11 mouse cellular contexts compared by ENCODE assay signal in the genomic region with DNA sequence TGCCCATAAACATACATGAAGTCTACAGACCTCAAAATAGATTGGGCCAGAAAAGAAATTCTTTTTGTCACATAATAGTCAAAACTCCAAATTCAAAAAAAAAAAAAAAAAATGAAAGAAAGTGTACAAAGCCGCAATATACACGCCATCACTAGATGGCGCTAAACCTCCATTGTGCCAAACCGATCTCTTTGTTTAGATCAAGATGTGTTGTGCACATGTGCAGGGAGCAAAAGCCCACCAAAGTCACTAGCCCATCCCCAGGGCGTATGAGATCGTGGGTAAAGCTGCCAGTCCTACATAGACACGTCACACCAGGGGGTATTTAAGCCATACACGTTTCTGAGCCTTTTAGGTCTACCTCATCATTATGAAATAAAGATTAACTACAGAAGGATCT. TPM values are rescaled to one million over a fixed set of nuclear protein-coding genes. Genes with fewer than 3 reads are reported as not detected.
A peak's percentile ranks its signal among the peaks of the same experiment; 100 is the strongest.
DNase-seq lines count a peak whose midpoint lies in the region; ATAC-seq and TF ChIP-seq lines count a peak whose summit lies in the region.
"Had no signal": no experiment of that assay in that cellular context is flagged by ENCODE, and none has a peak within 500 bp of the region (broad histone marks: within the 10 kb centered on the region; RNA-seq: fewer than 3 reads in every experiment).

No protein-coding gene starts in this region.

- H3K36me3 ChIP-seq in hindbrain, embryonic 14.5 days (replicated peaks; ENCODE audit: control insufficient read depth, insufficient read depth) = no peaks in the 10 kb centered on the region
- no peaks in the 10 kb centered on the region for H3K36me3 ChIP-seq in hindbrain, embryonic 16.5 days (ENCODE audit: control insufficient read depth, insufficient read depth, low read length)
- no peaks in the 10 kb centered on the region for H3K36me3 ChIP-seq in midbrain, embryonic 13.5 days
- H3K36me3 ChIP-seq: hindbrain, embryonic 15.5 days; lung, embryonic 15.5 days had no signal

- TF ChIP-seq CTCF in brain, embryonic 14.5 days (IDR thresholded peaks at IDR 0.05; ENCODE audit: borderline replicate concordance, extremely low read depth, insufficient read depth, insufficient read length) = peak; percentile 39; the same call in 1 of the 2 replicates

- no peak overlapping the region for H3K4me2 ChIP-seq in hindbrain, embryonic 14.5 days (replicated peaks)
- H3K4me2 ChIP-seq in hindbrain, embryonic 16.5 days (ENCODE audit: low read length) = no peak overlapping the region
- H3K4me2 ChIP-seq in midbrain, embryonic 13.5 days (replicated peaks) = no peak overlapping the region
- H3K4me2 ChIP-seq: hindbrain, embryonic 15.5 days; lung, embryonic 15.5 days had no signal

- no peak overlapping the region for H3K4me3 ChIP-seq in hindbrain, embryonic 14.5 days (replicated peaks; ENCODE audit: low read length)
- no peak overlapping the region for H3K4me3 ChIP-seq in hindbrain, embryonic 16.5 days (ENCODE audit: low read length)
- no peak overlapping the region for H3K4me3 ChIP-seq in midbrain, embryonic 13.5 days (replicated peaks)
- H3K4me3 ChIP-seq: hindbrain, embryonic 15.5 days; lung, embryonic 15.5 days had no signal

- H3K9ac ChIP-seq in hindbrain, embryonic 14.5 days = no peak overlapping the region
- no peak overlapping the region for H3K9ac ChIP-seq in hindbrain, embryonic 16.5 days (ENCODE audit: low read depth, low read length)
- no peak overlapping the region for H3K9ac ChIP-seq in midbrain, embryonic 13.5 days (replicated peaks)
- H3K9ac ChIP-seq: hindbrain, embryonic 15.5 days; lung, embryonic 15.5 days had no signal

- DNase-seq in hindbrain, embryonic 14.5 days (ENCODE audit: low spot score) = peak; percentile 32
- DNase-seq in retina, postnatal 1 day = peak; percentile 44
- DNase-seq in retina, embryonic 14.5 days (ENCODE audit: low spot score) = no peak
- peak; percentile 13 for DNase-seq in brain, embryonic 14.5 days (ENCODE audit: low read depth)
- no peak for DNase-seq in gastrocnemius, adult 18-20 months (ENCODE audit: low spot score)
- DNase-seq in layer of hippocampus, adult 8-10 months (ENCODE audit: low spot score in 2 of 2) = no peak

- no peaks in the 10 kb centered on the region for H3K27me3 ChIP-seq in hindbrain, embryonic 14.5 days (ENCODE audit: control insufficient read depth, insufficient read depth, low read length)
- no peaks in the 10 kb centered on the region for H3K27me3 ChIP-seq in hindbrain, embryonic 16.5 days (replicated peaks; ENCODE audit: control insufficient read depth, insufficient read depth, low read length)
- no peaks in the 10 kb centered on the region for H3K27me3 ChIP-seq in midbrain, embryonic 13.5 days
- H3K27me3 ChIP-seq: hindbrain, embryonic 15.5 days; lung, embryonic 15.5 days had no signal

- 52% methylated on average over 8 of the region's 8 CpGs for WGBS in hindbrain, embryonic 14.5 days
- WGBS in hindbrain, embryonic 16.5 days = 57% methylated on average over 8 of the region's 8 CpGs
- 46% methylated on average over 8 of the region's 8 CpGs for whole genome bisulfite sequencing in midbrain, embryonic 13.5 days

- H3K27ac ChIP-seq in hindbrain, embryonic 14.5 days = no peak overlapping the region
- no peak overlapping the region for H3K27ac ChIP-seq in hindbrain, embryonic 16.5 days (ENCODE audit: low read depth, low read length)
- H3K27ac ChIP-seq in midbrain, embryonic 13.5 days = no peak overlapping the region
- H3K27ac ChIP-seq: hindbrain, embryonic 15.5 days; lung, embryonic 15.5 days had no signal

- 0 out of 2 replicates have a peak, but pooled peaks cover 5% of the 10 kb centered on the region for H3K9me3 ChIP-seq in hindbrain, embryonic 14.5 days (ENCODE audit: control insufficient read depth, low read length)
- peaks cover 3% of the 10 kb centered on the region; the same call in 1 of the 2 replicates for H3K9me3 ChIP-seq in hindbrain, embryonic 16.5 days (ENCODE audit: control insufficient read depth, low read length)
- H3K9me3 ChIP-seq in midbrain, embryonic 13.5 days = peaks cover 17% of the 10 kb centered on the region; the same call in 1 of the 2 replicates

- TF ChIP-seq POLR2A in brain, embryonic 14.5 days (IDR thresholded peaks at IDR 0.05; ENCODE audit: borderline replicate concordance, extremely low read depth, insufficient read depth, insufficient read length, poor library complexity, severe bottlenecking) = no peak

- H3K4me1 ChIP-seq in hindbrain, embryonic 14.5 days (replicated peaks; ENCODE audit: control insufficient read depth, insufficient read depth, low read length) = no peaks in the 10 kb centered on the region
- H3K4me1 ChIP-seq in hindbrain, embryonic 16.5 days (ENCODE audit: control insufficient read depth, insufficient read depth, low read depth, low read length) = no peaks in the 10 kb centered on the region
- H3K4me1 ChIP-seq in midbrain, embryonic 13.5 days (replicated peaks) = no peaks in the 10 kb centered on the region
- H3K4me1 ChIP-seq: hindbrain, embryonic 15.5 days; lung, embryonic 15.5 days had no signal

- ATAC-seq in hindbrain, embryonic 14.5 days (ENCODE audit: low FRiP score) = no peak
- no peak for ATAC-seq in hindbrain, embryonic 16.5 days
- 0 out of 2 replicates have a peak, but pooled peaks have one; percentile 63 for ATAC-seq in midbrain, embryonic 13.5 days

RNA-seq across cellular contexts. Expression of a gene that starts 24.2 kb away (rescaled TPM):
- not detected in 2 replicates for polyA plus RNA-seq in hindbrain, embryonic 14.5 days (2014; fragmentation: Nextera tagmentation; extraction: Ambion mirVana)
- polyA plus RNA-seq in hindbrain, embryonic 16.5 days (2015; fragmentation: Nextera tagmentation; extraction: Ambion mirVana) = not detected in 2 replicates
- not detected in 2 replicates for polyA plus RNA-seq in brain, embryonic 14.5 days (2012; rRNA removed)
- polyA plus RNA-seq in midbrain, embryonic 13.5 days (2015; fragmentation: Nextera tagmentation; extraction: Ambion mirVana) = not detected in 2 replicates
- total RNA-seq in gastrocnemius, adult 18-20 months (2021) = not detected
- total RNA-seq in layer of hippocampus, adult 8-10 months (2022) = not detected
- total RNA-seq: adrenal gland, postnatal 36 days had no signal
- polyA plus RNA-seq: hindbrain, embryonic 15.5 days; lung, embryonic 15.5 days had no signal

RNA-seq across cellular contexts. Expression of a gene that starts 53.7 kb away (rescaled TPM):
- polyA plus RNA-seq in hindbrain, embryonic 14.5 days (2014; fragmentation: Nextera tagmentation; extraction: Ambion mirVana) = not detected in 2 replicates
- not detected in 2 replicates for polyA plus RNA-seq in hindbrain, embryonic 16.5 days (2015; fragmentation: Nextera tagmentation; extraction: Ambion mirVana)
- polyA plus RNA-seq in brain, embryonic 14.5 days (2012; rRNA removed) = not detected in 2 replicates
- polyA plus RNA-seq in midbrain, embryonic 13.5 days (2015; fragmentation: Nextera tagmentation; extraction: Ambion mirVana) = not detected in 2 replicates
- total RNA-seq in gastrocnemius, adult 18-20 months (2021) = not detected
- total RNA-seq in layer of hippocampus, adult 8-10 months (2022) = not detected
- total RNA-seq: adrenal gland, postnatal 36 days had no signal
- polyA plus RNA-seq: hindbrain, embryonic 15.5 days; lung, embryonic 15.5 days had no signal

RNA-seq across cellular contexts. Expression of a gene that starts 56.7 kb away (rescaled TPM):
- polyA plus RNA-seq in hindbrain, embryonic 14.5 days (2014; fragmentation: Nextera tagmentation; extraction: Ambion mirVana) = not detected in 2 replicates
- not detected in 2 replicates for polyA plus RNA-seq in hindbrain, embryonic 16.5 days (2015; fragmentation: Nextera tagmentation; extraction: Ambion mirVana)
- not detected in 2 replicates for polyA plus RNA-seq in brain, embryonic 14.5 days (2012; rRNA removed)
- polyA plus RNA-seq in midbrain, embryonic 13.5 days (2015; fragmentation: Nextera tagmentation; extraction: Ambion mirVana) = not detected in 2 replicates
- total RNA-seq in gastrocnemius, adult 18-20 months (2021) = not detected
- total RNA-seq in layer of hippocampus, adult 8-10 months (2022) = not detected
- total RNA-seq: adrenal gland, postnatal 36 days had no signal
- polyA plus RNA-seq: hindbrain, embryonic 15.5 days; lung, embryonic 15.5 days had no signal

Comparison
In these comparisons a context has a peak if more than half of its experiments do, and no peak if none do; other contexts are left out.
1. DNase-seq: peak in hindbrain, embryonic 14.5 days (single experiment), retina, postnatal 1 day (single experiment) and brain, embryonic 14.5 days (single experiment); none in retina, embryonic 14.5 days (single experiment), gastrocnemius, adult 18-20 months (single experiment) and layer of hippocampus, adult 8-10 months (0 of 2).